Mouse (Mus musculus): ENCODE results near the gene Gm28308. TPM values are rescaled to one million over a fixed set of nuclear protein-coding genes. Genes with fewer than 3 reads are reported as not detected.

Gm28308 gene
- total RNA-seq, 2 experiments from 2014 or later: not detected

DNA sequence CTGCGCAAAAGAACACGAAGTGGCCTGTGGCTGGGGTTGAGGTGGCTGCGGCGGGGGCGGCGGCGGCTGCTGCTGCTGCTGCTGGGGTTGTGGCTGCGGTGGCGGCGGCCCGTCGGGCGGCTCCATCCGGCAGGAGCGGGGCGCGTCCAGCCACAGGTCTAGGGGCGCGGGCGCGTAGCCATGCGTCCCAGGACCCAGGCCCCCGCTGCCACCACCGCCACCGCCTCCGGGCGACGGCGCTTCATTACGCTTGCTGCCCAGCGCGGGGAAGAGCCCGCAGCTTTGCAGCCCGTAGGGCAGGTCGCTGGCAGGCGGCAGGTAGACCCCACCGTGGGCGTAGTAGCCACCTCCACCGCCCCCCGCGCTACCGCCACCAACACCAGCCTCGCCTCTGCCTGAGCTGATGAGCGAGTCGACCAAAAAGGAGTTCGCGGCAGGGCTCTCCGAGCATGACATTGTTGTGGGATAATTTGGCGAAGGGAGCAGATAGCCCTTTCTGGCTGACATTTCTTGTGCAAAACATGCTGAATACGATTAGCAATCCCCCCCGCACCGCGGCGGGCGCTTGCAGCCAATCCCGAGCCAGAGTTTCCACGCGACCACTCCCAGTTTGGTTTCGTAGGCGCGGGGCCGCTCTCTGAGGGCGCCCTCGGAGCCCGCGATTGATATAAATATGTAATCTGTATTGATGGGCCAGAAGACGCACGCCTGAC, 21.4 kb upstream of the Gm28308 start:
- DNase-seq (ENCODE audit: low spot score in 2 of 2): no peak

DNA sequence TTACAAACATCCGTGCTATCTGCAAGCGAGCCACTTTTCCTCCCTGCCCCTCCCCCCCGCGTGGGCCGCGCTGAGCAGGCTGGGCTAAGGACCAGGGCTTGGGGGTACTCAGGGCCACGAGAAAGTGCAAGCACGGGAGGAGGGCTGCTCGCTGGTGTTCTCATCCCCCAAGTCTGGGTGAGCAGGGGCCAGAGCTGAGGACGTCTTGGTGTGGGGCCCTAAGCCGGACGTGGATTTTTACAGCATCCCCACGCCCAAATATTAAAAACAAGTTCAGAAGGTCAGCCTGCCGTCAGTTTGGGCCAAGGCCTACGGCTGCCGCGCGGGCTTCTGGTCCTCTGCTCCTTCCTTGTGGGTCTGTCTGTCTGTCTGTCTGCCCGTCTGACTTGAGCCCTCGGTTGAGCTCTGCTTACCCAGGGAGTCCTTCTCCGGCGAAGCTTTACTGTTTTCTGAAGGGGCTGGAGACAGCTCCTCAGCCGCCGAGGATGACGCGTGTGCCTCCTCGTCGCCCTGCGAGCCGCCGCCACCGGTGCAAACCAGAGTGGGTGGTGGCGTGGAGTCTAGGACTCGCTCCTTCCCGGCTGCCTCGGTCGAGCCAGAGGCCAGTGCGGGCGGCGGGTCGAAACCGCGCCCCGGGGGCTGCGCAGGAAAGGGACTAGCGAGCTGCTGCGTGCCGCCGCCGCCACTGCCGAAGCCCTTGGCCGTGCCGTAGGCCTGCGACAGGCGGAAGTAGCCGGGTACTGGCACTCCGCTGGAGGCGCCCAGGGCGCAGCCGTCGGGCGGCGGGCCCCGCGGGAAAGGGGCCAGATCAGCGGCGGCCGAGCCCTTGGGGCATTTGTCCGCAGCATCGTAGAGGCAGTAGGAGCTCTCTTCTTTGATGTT, 20.6 kb upstream of the Gm28308 start:
- intact Hi-C loops (cut with DNase I): loop anchor here (5.0 kb wide), 1 partner anchor 1051 kb away; no protein-coding TSS in a partner anchor

More for the DNA sequence above, 21.4 kb upstream of the Gm28308 start:
- intact Hi-C loops (cut with DNase I): loop anchor here (5.0 kb wide), 1 partner anchor 1052 kb away; no protein-coding TSS in a partner anchor

DNA sequence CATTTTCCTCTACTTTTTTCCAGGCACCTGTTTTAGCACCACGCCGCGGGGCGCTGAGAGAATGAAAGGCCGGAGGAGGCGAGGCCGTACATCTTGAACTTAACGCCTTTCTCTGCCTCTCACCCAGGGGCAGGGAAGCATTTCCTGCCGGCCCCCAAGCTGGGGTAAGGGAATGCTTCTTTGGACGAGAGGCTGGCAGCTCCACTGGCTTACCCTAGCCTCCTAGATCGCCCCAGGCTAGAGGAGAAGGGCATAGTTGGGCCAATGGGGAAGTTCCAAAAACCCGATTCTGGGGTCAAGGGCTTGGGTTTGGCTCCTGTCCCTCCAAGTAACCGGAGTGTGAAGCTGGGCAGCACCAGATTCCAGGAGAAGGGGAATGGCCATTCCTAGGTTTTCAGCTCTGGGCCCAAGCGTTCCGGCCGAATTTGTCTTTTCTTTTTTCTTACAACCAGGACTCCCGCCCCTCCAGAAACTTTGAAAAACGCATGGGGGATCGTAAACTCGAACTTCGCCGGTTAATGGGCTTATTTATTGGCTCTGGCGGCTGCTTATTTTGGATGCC, 19.9 kb upstream of the Gm28308 start:
- intact Hi-C loops (cut with DNase I): loop anchor here (5.0 kb wide), 1 partner anchor 1051 kb away; no protein-coding TSS in a partner anchor
- DNase-seq (ENCODE audit: low spot score in 2 of 2): no peak

More for the DNA sequence above, 20.6 kb upstream of the Gm28308 start:
- DNase-seq (ENCODE audit: low spot score in 2 of 2): no peak

DNA sequence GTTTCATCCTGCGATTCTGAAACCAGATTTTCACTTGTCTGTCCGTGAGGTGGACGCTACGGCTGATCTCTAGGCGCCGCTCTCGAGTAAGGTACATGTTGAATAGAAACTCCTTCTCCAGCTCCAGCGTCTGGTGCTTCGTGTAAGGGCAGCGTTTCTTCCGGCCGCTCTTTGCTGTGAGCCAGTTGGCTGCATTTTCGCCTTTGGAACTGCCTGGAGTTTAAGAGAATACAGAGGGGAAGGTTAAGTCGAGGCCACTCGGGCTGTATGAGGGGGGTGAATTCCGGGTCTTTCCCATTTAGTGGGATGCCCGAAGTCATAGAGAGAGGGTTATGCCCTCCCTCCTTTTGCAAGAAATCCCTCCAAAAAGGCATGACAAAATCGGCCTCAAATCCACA, 19.4 kb upstream of the Gm28308 start:
- DNase-seq (ENCODE audit: low spot score in 2 of 2): no peak
- intact Hi-C loops (cut with DNase I): loop anchor here (5.0 kb wide), 1 partner anchor 1050 kb away; no protein-coding TSS in a partner anchor

DNA sequence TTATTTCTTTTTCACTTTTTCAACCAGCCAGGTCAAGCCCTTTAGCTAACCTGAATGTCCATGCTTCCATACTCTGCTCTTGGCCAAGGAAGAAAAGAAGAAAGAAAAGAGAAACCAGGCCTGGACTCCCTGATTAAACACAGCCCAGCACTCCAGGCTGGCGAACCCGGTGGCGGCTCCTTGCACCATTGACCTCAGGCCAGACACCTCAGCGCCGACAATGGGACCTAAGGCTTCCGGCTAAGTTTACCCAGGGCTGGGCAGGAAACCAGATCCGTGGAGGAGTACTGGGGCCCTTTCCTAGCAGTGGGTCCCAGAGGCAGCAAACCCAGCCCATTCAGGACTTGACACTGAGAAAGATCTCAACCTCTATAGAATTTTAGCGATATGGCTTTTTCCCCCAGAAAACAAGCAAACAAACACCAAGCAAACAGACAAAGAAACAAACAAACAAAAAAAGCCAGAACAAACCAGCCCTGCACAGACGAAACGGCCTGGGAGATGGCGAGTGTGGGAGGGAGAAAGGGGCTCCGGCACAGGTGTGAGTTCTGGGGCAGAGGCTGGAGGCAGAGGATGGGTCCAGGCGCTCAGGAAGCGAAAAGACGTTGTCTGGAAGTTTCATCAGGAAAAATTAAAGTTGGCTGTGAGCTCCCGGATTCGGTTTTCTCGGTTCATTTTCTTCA, 18.9 kb upstream of the Gm28308 start:
- DNase-seq (ENCODE audit: low spot score in 2 of 2): no peak
- intact Hi-C loops (cut with DNase I): loop anchor here (5.0 kb wide), 1 partner anchor 1050 kb away; no protein-coding TSS in a partner anchor

DNA sequence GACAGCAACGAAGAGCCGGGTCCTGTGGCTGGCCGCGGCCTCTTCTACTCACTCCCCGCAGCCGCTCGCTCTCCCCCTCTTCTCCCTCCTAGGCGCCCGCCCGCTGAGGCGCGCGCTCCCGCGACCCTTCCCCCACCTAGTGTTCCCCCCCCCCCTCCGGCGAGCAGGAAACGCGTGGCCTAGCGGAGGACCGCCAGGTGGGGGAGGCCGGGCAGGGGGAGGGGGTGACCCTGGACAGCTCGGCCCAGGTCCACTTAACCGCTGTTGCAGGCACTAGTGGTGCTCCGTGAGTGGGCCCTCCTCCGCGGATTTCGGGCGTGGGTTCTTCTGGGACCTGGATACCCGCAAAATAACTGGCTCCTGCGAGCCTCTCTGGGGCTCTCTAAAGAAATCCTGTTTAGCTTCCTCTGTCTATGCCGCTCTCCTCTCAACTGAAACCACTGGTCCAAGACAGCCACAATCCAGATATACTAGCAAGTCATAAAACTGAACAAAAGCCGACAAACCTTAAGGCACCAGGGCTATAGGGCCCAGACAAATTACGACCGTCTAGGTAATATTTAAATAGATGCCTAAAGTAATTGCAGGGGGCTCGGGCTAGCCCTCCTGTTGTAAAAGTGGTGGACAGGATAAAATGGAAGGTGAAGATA, 17.5 kb upstream of the Gm28308 start, which contains the start of gene Hoxa9:
Gene Hoxa9, minus strand, starts transcription at position 574 of the 650 bp plus-strand sequence.
- intact Hi-C loops (cut with DNase I): loop anchor here (5.0 kb wide), 1 partner anchor 1048 kb away; no protein-coding TSS in a partner anchor
- DNase-seq (ENCODE audit: low spot score in 2 of 2): no peak

DNA sequence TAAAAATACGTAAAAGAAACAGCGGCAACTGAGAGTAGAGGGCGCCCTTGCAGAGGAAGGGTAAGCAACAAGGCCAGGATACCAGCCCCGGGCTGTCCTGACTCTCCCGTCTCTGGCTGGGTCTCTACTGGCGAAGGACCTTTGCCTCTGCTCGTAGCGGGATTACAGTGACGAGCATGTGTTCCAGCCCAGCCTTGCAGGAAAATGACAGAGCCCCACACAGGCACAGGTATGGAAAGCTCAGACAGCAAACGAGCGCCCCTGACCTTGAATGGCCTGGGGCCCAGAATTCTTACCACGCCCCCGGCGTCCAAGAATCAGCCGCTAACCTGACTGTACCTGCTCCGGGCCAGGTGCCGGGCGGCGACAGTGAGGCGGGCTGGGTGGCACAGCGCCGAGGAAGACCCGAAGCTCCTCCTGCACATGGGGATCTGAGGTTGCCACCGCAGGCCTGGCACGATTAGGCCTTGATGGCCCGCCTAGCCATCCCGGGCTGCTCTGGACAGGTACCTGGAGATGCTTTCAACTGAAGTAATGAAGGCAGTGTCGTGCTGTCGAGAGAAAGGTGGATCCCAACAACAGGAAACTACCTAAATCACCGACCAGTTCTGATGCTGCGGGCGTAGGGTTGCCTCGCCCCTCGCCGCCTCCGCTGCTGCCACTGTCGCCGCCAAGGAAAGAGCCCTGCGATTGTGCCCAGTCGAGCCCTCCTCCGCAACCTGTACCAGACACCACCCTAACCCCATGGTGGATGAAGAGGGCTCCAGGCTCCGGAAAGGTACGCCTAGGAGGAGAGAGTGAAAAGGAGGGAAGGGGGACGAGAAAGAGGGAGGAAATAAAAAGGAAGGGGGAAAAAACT, 16.6 kb upstream of the Gm28308 start:
- intact Hi-C loops (cut with DNase I): loop anchor here (5.0 to 10.0 kb wide), 2 partner anchors 1047 to 1425 kb away; no protein-coding TSS in a partner anchor

DNA sequence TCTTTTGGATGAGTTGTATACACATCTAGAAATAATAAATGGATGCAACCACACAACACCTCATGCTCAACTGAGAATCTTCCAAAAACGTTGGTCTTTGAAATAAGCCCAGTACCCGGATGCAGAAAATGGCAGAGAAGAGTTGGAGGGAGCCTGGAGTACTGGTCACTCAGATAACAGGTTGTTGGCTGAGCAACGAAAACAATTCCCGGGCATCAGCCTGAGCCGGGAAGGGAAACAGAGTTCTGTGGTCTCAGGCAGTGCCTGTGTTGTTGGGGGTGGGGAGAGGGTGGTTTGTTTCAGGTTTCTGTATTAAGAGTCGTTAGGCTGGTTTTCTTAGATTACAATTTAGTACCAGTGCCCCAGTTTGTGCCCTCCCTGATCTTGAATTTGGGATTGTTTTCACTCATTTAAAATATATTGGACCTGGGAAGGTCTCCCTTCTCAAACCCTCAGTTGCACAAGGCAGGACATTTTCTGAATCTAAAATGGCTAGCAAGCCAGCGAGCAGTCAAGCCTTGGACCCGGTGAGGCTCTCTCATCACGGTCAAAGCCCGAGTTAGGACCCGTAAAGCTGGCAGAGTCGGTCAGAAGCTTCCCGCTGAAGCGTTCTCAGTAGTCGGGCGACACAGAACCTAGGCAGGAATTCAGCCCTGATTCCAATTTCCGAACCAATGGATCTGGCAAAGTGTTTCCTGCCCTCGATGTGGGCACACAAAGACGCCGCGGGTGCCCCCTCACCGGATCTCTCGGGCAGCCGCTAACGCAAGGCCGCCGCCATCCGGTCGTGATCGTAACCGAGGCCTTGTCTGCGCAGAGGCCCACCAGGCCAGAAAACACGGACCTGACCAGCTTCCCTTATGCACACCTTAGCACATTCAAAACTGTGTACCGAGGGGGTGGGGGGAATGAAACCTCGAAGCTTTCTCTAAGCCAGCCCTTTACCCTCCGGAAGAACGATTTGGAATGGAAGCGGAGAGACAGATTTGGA, 15.6 kb upstream of the Gm28308 start:
- DNase-seq (ENCODE audit: low spot score in 2 of 2): no peak
- intact Hi-C loops (cut with DNase I): loop anchor here (10.0 kb wide), 1 partner anchor 1424 kb away; no protein-coding TSS in a partner anchor

More for the DNA sequence above, 16.6 kb upstream of the Gm28308 start:
- no peak for DNase-seq (ENCODE audit: low spot score in 2 of 2)

DNA sequence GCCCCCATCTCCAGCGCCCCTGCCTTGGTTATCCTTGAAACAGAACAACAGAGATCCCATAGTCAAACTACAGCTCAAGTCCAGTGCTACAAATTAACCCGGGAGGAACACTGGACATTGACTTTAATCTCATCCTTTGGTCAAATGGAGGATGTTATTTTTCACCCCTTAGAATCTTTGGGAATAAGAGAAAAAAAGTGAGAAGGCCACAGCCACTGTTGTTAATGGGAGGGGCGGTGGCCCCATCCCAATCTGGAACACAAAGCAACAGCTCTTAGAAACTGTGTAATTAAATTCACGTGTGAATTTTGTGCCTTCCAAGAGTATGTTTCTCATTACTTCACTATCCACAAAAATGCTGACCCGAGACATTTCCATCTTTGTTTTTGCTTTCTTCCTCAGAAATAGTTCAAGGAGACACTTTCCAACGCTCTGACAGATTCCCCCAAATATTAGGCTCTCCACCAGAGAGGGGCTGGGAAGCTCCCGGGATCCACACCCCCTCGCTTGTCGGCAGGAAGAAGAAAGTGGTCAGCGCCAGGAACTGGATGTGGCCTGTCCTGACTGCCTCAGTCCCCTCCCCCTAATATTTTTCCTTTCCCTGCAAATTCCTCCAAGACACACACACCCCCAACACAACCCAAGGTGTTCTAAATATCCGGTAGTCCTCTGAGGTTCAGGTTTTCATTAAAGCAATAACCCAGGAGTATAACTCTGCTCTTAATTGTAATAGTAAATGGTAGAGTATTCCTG, 14.5 kb upstream of the Gm28308 start:
- intact Hi-C loops (cut with DNase I): loop anchor here (10.0 kb wide), 1 partner anchor 1423 kb away; no protein-coding TSS in a partner anchor
- no peak for DNase-seq (ENCODE audit: low spot score in 2 of 2)

DNA sequence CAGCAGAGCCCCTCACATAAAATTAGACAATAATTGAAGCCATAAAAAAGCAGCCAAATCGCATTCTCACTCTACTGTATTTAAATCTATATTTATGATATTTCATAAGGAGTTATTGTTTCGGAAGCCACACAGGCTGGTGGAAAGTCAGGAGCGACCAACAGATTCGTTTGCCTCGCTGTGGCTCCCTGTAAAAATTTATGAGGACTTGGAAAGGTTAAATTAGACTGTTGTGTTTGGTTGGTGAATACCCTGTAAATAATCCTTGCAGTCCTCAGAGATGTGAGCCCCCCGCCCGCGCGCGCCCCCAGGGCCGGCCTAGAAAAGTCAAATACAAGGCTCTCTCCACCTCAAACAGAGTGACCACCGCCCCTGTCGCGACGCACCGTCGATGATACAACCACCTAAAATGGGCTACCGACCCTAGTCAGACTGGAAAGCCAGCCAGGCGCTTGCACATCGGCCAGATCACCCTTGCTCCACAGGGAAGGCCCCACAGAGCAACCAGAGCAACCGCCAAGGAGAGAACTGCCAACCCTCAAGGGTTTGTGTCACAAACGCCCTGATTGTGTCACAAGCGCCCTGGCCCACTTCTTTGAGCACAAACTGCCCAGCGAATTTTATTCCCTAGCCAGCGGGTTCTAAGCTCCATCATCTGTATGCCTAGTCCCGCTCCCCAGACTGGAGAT, 13.6 kb upstream of the Gm28308 start:
- DNase-seq (ENCODE audit: low spot score in 2 of 2): no peak
- intact Hi-C loops (cut with DNase I): loop anchor here (10.0 kb wide), 1 partner anchor 1422 kb away; no protein-coding TSS in a partner anchor

DNA sequence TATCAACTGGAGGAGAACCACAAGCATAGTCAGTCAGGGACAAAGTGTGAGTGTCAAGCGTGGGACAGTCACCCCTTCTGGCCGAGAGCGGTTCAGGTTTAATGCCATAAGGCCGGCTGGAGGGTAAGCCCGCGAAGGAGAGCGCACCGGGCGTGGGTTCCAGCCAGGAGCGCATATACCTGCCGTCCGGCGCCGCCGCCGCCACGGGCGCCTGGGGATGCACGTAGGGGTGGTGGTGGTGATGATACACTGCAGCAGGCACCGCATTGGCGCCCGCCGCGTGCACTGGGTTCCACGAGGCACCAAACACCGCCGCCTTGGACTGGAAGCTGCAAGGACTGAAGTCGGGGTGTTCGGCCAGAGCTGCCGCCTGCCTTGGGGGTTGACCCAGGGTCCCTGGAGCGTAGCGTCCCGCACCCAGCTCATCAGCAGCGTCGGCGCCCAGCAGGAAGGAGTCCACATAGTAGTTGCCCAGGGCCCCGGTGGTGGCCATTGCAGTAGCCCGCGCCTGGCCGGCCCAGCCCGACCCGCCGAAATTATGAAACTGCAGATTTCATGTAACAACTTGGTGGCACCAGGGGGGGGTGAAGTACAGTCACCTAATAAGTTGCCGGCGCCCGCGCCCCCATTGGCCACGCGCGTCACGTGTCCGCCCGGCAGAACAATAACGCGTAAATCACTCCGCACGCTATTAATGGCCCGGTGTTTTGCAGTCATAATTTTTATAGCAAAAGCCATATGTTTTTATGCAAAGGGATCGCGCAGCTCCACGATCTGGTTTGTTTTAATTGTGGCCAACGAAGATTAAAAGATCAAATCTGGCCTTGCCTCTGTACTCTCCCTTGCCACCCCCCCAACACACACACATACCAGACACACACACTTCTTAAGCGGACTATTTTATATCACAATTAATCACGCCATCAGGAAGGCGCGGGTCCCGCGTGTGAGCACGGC, 12.8 kb upstream of the Gm28308 start:
- no peak for DNase-seq (ENCODE audit: low spot score in 2 of 2)
- intact Hi-C loops (cut with DNase I): loop anchor here (10.0 kb wide), 1 partner anchor 1421 kb away; no protein-coding TSS in a partner anchor

DNA sequence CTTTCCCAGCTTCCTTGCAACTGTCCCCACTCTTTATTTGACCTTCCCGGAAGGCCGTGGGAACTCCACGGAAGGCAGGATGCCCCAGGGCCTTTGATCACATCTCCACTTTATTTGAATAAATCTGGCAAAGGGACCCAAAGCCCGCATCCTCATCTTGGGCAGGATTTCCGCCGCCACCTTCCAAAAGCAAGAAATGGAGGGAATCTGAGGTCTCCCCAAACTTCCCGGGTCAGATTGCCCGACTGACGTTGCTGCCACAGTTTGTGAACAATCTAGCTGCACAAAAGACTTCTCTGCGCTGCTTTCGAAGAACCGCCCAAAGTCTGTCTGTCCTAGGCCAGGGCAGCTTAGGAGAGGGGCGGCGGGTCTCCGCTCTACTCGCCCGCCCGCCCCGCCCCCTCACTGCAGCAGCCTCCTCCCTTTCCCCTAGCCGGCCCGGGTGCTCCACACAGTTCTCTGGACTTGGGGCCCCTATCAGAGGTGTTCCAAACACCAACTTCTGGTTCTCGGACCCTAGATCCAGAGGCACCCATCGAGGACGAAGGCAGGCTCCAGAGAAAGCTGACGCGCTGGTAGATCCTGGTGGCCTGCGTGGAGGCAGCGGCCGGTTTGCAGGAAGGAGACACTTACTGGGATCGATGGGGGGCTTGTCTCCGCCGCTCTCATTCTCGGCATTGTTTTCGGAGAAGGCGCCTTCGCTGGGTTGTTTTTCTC, 11.9 kb upstream of the Gm28308 start:
- intact Hi-C loops (cut with DNase I): loop anchor here (5.0 to 10.0 kb wide), 3 partner anchors 353 to 1420 kb away; no protein-coding TSS in a partner anchor
- no peak for DNase-seq (ENCODE audit: low spot score in 2 of 2)
